Mouse (Mus musculus): Measurements from ENCODE around the gene 4930544D05Rik. TPM values are rescaled to one million over a fixed set of nuclear protein-coding genes. Genes with fewer than 3 reads are reported as not detected.

The 4930544D05Rik gene
- not detected in 2 replicates for polyA plus RNA-seq (2012; rRNA removed)

DNA sequence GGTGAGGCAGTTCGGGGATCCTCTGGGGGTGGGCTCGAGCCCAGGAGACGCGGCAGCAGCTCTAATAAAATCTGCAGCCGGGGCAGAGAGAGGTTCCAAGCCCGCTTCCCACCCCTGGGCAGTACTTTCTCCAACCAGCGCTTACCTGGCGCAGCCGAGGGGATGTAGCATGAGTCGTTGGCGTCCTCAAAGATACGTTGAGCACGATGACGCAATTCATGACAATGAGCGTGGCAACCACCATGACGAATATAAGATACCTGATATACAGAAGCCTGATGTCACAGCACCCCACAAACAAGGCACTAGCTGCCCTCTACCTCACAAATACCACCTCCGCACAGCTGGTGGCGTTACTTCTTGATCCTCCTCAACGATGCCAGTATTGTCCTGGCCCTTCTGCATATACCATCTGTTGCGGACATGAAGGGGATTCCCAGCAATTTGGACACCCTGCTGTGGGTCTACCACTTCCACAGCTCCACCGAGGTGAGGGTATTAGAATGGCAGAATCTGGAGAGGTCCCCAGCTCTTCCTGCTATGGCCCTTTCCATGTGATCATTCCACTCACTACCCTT, at the start of gene 4930544D05Rik:
TSS of gene 4930544D05Rik (plus strand) at position 333 of the 578 bp plus-strand sequence.

DNA sequence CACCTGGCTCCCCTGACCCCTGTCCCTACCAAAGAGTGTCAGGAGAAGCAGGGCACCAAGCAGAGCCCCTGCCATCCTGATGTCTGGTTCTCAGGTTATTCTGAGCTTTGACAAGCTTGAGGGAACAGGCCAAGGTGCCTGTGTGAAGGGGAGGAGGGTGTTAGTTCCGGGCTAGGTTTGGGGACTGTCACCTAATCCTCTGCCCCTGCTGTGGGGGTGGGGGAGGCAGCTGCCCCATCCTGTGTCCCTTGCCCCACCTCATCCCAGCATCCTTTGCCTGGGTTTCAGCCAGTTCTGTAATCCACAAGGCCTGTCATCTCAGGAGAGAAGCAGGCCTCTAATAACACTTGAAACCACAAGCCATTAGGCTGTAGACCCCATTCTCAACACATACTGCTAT, 3.5 kb downstream of the 4930544D05Rik start, which contains the start of gene Chrne:
TSS of gene Chrne (minus strand) at position 116 of the 400 bp plus-strand sequence.

DNA sequence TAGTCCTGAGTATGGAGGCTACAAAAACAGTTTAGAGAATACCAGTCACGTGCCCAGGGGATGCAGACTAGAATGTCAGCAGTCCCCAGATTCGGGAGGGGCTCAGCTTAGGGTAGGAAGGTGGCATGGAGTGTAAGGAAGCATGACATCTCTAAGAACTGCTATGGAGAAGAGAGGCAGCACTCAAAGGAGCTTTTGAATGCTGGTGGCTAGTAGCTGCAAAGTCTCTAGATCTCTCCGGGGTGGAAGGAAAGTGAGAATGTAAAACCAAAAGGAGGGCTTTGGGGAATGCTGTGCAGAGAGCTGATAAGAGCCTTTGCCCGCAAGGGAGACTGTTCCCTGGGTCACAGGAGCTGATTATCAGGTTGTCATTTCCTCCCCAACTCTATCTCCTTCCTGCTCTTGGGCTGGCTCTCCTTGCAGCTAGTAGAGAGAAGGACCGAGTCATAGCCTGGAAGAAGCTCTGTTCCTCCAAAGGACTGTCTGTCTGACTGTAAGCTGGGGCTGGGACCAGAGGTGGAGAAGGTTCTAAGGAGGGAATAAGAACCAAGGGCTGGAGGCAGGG, 23.1 kb downstream of the 4930544D05Rik start, which contains the start of gene Gp1ba:
TSS of gene Gp1ba (plus strand) at position 409 of the 565 bp plus-strand sequence.

DNA sequence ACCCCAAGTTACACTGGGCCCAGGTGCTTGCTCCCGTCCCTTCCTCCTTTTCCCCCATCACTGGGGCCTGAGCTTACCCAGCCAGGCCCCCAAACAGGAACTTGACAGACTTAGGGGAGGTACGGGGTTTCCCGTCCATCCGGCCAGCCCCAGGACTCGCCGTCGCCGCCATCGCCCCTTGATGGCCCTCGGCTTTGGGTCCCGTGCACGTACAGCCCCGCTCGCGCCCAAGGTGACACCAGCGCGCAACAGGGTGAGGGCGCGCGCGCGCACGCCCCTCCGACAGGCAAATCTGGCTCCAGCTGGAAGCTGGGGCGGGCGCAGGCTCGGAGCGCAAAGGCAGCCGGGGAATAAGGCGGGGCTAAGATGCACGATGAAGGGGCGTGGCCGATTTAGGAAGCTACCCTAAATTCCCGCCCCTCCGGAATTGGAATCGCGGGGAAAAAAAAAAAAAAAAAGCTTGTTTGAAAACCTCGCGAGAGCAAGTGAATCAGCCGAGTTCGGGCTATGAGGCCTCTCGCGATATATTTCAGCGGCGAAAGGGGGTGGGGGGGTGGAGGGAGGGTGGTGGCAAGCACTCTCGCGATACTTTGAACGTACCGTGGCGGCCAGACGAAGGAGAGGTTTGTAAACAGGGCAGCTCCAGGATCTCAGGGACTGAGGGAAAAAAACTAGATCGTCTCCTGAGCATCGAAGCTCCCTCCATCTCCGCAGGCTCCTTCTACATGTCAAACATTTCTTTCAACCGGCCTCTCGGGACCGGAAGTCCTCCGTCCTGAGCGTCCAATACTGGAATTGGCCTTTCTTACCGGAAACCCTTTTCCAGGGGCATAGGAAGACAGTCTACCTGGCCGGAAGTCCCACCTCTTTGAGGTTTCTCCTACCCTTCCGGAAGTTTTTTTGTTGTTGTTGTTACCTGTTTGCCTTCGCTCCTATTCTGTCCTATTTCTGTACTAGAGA, 31.3 kb downstream of the 4930544D05Rik start, which contains the start of the genes Rnf167 and Slc25a11:
TSS of gene Rnf167 (plus strand) at position 545 of the 960 bp plus-strand sequence.
TSS of gene Slc25a11 (minus strand) at position 789 of the 960 bp plus-strand sequence.

DNA sequence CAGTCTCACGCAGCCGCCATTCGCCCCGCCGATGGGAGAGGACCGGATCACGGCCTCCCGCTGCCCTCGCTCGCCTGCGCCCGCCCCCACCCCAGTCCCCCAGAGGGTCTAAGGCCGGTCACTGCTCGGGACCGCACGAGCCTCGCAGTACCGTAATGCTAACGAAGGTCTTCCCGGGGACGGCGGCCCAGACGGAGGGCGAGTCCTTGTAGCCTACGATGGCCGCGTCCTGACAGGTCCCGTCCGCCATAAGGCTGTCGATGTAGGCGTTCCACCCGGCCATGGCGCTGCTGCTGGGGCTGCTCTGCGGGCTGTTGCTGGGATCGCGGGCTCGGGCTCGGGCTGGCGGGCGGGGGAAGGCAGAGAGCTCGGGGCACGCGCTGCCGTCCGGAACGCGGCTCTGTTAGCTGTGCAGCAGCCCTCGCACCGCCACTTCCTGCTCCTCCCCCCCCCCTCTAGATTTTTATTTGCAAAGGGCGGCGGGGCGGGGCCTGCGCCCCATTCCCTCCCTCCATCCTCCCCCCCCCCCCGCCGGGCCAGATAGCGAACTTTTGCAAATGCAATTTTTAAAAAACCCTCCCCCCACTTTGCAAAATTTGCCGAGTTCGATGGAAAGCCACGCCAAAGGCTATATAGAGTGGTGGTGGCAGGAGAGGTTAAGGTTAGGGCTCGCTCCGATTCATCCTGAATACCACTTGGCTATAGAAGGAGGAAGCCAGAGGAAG, 38.7 kb downstream of the 4930544D05Rik start, which contains the start of gene Pfn1:
TSS of gene Pfn1 (minus strand) at position 447 of the 725 bp plus-strand sequence.

DNA sequence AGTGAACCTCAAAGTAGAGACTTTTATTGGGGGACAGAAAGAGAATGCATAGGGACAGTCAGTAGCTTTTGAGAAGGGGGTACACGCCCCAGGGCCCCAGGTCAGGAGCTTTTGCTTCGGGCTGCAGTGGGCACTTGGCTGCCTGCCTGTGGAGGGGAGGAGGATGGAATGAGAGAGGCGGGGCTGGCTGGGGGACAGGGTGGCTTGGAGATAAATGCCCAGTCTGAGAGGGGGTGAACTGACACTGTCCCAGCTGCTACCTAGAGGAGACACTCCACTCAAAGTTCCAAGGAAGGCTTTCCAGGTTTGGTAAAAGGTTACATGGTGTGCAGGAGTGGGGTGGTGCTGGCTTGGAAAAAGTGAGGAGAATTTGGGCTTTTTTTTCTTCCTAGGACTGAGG, 41.3 kb downstream of the 4930544D05Rik start, which contains the start of gene Eno3:
TSS of gene Eno3 (plus strand) at position 239 of the 400 bp plus-strand sequence.

Other genes with a start within 250 kb of the 4930544D05Rik start
- gene Pelp1, start 205.8 kb upstream of the 4930544D05Rik start, polyA plus RNA-seq (2012; rRNA removed), result 32.2 and 32.3 TPM in 2 replicates
- 81.0 and 83.3 TPM in 2 replicates for gene Arrb2, start 183.2 kb upstream of the 4930544D05Rik start, polyA plus RNA-seq (2012; rRNA removed)
- 40.6 and 42.1 TPM in 2 replicates for gene Med11, start 163.9 kb upstream of the 4930544D05Rik start, polyA plus RNA-seq (2012; rRNA removed)
- gene Zmynd15, start 156.4 kb upstream of the 4930544D05Rik start, polyA plus RNA-seq (2012; rRNA removed), result 1.5 TPM in 2 replicates
- gene Cxcl16, start 155.9 kb upstream of the 4930544D05Rik start, polyA plus RNA-seq (2012; rRNA removed), result 3.5 and 5.7 TPM in 2 replicates
- gene Tm4sf5, start 110.6 kb upstream of the 4930544D05Rik start, polyA plus RNA-seq (2012; rRNA removed), result 1.5 and 1.7 TPM in 2 replicates
- 0.15 and 0.31 TPM in 2 replicates for gene Vmo1, start 101.2 kb upstream of the 4930544D05Rik start, polyA plus RNA-seq (2012; rRNA removed)
- 0.09 TPM in 1 of 2 replicates, not detected in the other for gene Gltpd2, start 96.7 kb upstream of the 4930544D05Rik start, polyA plus RNA-seq (2012; rRNA removed)
- 513 and 515 TPM in 2 replicates for gene Psmb6, start 90.5 kb upstream of the 4930544D05Rik start, polyA plus RNA-seq (2012; rRNA removed)
- not detected in 2 replicates for gene Gm40193, start 82.9 kb upstream of the 4930544D05Rik start, polyA plus RNA-seq (2012; rRNA removed)
- 16.6 and 22.4 TPM in 2 replicates for gene Pld2, start 75.8 kb upstream of the 4930544D05Rik start, polyA plus RNA-seq (2012; rRNA removed)
- 89.5 and 96.5 TPM in 2 replicates for gene Mink1, start 53.0 kb upstream of the 4930544D05Rik start, polyA plus RNA-seq (2012; rRNA removed)
- gene Chrne, start 3.4 kb downstream of the 4930544D05Rik start, polyA plus RNA-seq (2012; rRNA removed), result 0.14 and 0.19 TPM in 2 replicates
- gene Gp1ba, start 23.3 kb downstream of the 4930544D05Rik start, polyA plus RNA-seq (2012; rRNA removed), result 0.18 and 0.19 TPM in 2 replicates
- 103 and 104 TPM in 2 replicates for gene Rnf167, start 31.4 kb downstream of the 4930544D05Rik start, polyA plus RNA-seq (2012; rRNA removed)
- gene Slc25a11, start 31.6 kb downstream of the 4930544D05Rik start, polyA plus RNA-seq (2012; rRNA removed), result 125 and 126 TPM in 2 replicates
- 401 and 499 TPM in 2 replicates for gene Pfn1, start 38.8 kb downstream of the 4930544D05Rik start, polyA plus RNA-seq (2012; rRNA removed)
- 31.2 and 39.5 TPM in 2 replicates for gene Eno3, start 41.4 kb downstream of the 4930544D05Rik start, polyA plus RNA-seq (2012; rRNA removed)
- gene Spag7, start 53.6 kb downstream of the 4930544D05Rik start, polyA plus RNA-seq (2012; rRNA removed), result 75.6 and 96.1 TPM in 2 replicates
- 19.0 and 22.5 TPM in 2 replicates for gene Camta2, start 72.3 kb downstream of the 4930544D05Rik start, polyA plus RNA-seq (2012; rRNA removed)
- gene Inca1, start 84.3 kb downstream of the 4930544D05Rik start, polyA plus RNA-seq (2012; rRNA removed), result 0.65 and 0.72 TPM in 2 replicates
- 19.6 and 25.0 TPM in 2 replicates for gene Kif1c, start 84.7 kb downstream of the 4930544D05Rik start, polyA plus RNA-seq (2012; rRNA removed)
- 7.2 and 7.3 TPM in 2 replicates for gene Zfp3, start 148.4 kb downstream of the 4930544D05Rik start, polyA plus RNA-seq (2012; rRNA removed)
- 0.38 and 0.48 TPM in 2 replicates for gene Scimp, start 196.7 kb downstream of the 4930544D05Rik start, polyA plus RNA-seq (2012; rRNA removed)
- 24.1 and 24.6 TPM in 2 replicates for gene Rabep1, start 228.9 kb downstream of the 4930544D05Rik start, polyA plus RNA-seq (2012; rRNA removed)